Mouse (Mus musculus): ENCODE data around the gene Olfr683.
"Not testable (repeated sequence)": the region's sequence is repeated elsewhere in the genome, so short reads cannot be mapped to it uniquely, and the experiment has no call there.

Olfr683 gene

DNA sequence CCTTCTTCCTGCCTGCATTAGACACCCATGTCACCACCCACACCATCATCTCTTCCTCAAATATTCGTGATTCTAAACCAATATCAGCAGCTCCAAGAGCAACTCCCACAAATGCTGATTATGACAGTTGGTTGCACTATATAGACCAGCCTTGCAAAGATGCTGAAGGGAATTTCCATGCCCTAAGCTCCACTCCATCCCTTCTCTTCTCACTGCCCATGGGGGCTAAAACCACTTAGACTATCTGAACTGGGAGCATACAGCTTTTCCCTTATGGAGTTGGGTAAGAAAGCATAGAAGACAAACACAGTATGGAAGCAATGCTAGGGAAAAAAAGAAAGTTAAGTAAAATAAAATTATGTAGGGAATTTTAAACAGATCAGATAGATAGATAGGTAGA is at the start of gene Olfr683:
TSS of gene Olfr683 (minus strand) at position 101 of the 400 bp plus-strand sequence.
- no peak for DNase-seq (ENCODE audit: low spot score)

DNA sequence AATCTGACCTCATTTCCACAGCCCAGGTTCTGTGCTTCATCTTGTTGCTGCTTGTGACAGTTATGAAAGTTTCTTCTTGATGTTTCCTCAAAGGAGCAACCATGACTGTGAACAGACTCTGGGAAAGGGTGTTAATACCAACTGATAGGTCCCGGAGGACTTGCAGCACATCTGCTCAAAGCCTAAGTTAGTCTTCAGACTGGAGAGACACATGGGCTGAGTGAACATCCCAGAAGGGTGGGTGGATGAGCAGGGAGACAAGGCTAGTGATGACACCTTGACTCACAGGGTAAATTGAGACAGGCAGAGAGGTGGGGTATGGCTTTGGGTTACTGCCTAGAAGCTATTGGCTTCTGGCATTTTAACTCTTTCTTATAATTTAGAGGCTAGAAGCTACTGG is 39.1 kb upstream of the Olfr683 start, which contains the start of gene Olfr685:
TSS of gene Olfr685 (minus strand) at position 101 of the 400 bp plus-strand sequence.
- no peak for DNase-seq (ENCODE audit: low spot score)

GRCm38 (mm10) chr7:105170773-105171172 is 24.0 kb upstream of the Olfr683 start:
- DNase-seq (ENCODE audit: low spot score), result no peak

DNA sequence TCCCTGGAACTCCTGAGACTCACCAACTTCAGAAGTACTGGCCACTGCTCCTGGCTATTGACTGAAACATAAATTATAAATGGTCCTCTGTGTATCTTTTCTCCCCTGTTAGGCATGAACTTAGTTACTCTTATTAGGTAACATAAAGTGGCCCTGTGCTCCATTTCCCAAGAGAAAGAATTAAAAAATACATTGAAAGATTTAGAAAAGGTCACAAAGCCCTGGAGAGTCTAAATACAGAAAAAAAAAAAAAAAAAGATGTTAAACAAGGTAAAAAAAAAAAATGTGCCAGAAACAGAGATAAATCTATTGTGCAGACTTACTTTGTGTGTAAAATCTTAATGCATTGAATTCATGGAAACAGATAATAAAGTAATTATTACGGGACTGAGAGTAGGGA is 16.7 kb upstream of the Olfr683 start, which contains the start of gene Olfr684:
TSS of gene Olfr684 (minus strand) at position 101 of the 400 bp plus-strand sequence.
- DNase-seq (ENCODE audit: low spot score), result no peak

DNA sequence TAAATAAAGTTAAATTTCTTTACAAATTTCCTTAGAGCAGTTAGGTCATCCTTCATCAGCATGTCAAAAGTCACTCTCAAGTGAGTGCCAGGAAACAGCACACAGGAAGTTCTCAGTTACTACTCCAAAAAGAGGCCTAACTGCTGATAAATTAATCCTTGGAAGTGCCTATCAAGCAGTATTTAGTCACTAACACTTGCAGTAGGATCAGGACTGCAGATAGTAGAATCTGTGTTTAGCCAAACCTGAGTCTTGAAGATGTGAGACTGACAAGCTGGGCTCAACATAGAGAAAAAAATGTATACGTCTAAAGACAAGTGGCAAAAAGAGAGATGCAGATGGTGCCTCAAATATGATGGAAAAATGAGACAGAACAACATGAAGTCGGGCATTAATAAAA is 5.5 kb downstream of the Olfr683 start:
- DNase-seq (ENCODE audit: low spot score), result no peak

GRCm38 (mm10) chr7:105116536-105116935 is 30.3 kb downstream of the Olfr683 start, which contains the start of gene Olfr681:
Gene Olfr681, plus strand, starts transcription at chr7:105116836.
- no peak for DNase-seq (ENCODE audit: low spot score)

DNA sequence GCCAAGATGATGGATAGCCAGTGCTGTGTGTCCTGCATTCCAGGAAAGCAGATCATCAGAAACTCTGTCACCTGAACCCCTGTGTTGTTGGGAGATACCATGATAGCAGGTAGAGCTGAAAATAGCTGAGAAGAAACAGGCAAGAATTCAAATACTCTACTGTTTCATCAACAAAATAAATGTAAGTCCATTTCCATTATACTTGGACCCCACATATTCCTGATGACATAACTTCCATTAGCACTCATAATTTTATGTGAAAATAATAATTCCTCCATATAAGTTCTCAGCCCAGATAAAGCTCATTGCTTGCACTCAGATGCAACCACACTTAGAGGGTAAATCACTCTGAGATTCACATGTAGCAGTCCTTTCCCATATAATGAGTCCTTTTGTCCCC is 54.1 kb downstream of the Olfr683 start, which contains the start of gene Olfr680-ps1:
TSS of gene Olfr680-ps1 (minus strand) at position 101 of the 400 bp plus-strand sequence.
- DNase-seq (ENCODE audit: low spot score), result not testable (repeated sequence)
